Mouse (Mus musculus) embryonic facial prominence, embryonic 11.5 days (tissue): ENCODE measurements around the gene Ccdc141. TPM values are rescaled to one million over a fixed set of nuclear protein-coding genes. Genes with fewer than 3 reads are reported as not detected.

Source experiments
- ATAC-seq: fragments of 200-750 bp; cut with Nextera tagmentation; replicated peaks from 2 replicates; pipeline ENCODE4 v1.8.0; 2017; ENCODE audit warnings: low read depth; ENCODE audit not compliant: insufficient number of reproducible peaks, low FRiP score, low TSS enrichment
- DNase-seq: peaks from one replicate; pipeline ENCODE4 v3.0.0-alpha.2; 2015; ENCODE audit warnings: low spot score
- H3K27ac ChIP-seq: fragments of 300-500 bp; sonication (generic); replicated peaks from 2 replicates; pipeline ENCODE4 v1.5.1; 2014; ENCODE audit warnings: mild to moderate bottlenecking, low read depth, low read length, control low read depth
- H3K27me3 ChIP-seq: fragments of 300-500 bp; sonication (generic); 2 replicates; pipeline ENCODE4 v1.6.1; 2014; ENCODE audit warnings: mild to moderate bottlenecking, low read length, moderate library complexity, mixed read lengths; ENCODE audit not compliant: control insufficient read depth, insufficient read depth
- H3K36me3 ChIP-seq: fragments of 300-500 bp; sonication (generic); replicated peaks from 2 replicates; pipeline ENCODE4 v1.6.1; 2014; ENCODE audit warnings: low read depth, mild to moderate bottlenecking, low read length, moderate library complexity, mixed read lengths; ENCODE audit not compliant: control insufficient read depth, insufficient read depth
- H3K4me1 ChIP-seq: fragments of 300-500 bp; sonication (generic); 2 replicates; pipeline ENCODE4 v1.6.1; 2014; ENCODE audit warnings: low read length, mixed read lengths; ENCODE audit not compliant: control insufficient read depth, insufficient read depth
- H3K4me2 ChIP-seq: fragments of 300-500 bp; sonication (generic); 2 replicates; pipeline ENCODE4 v1.6.1; 2014; ENCODE audit warnings: low read depth, mild to moderate bottlenecking, control low read depth, low read length, moderate library complexity
- H3K4me3 ChIP-seq: fragments of 300-500 bp; sonication (generic); 2 replicates; pipeline ENCODE4 v1.5.1; 2014; ENCODE audit warnings: low read depth, low read length, control low read depth
- H3K9ac ChIP-seq: fragments of 300-500 bp; sonication (generic); replicated peaks from 2 replicates; pipeline ENCODE4 v1.6.1; 2014; ENCODE audit warnings: mild to moderate bottlenecking, control low read depth, low read length
- H3K9me3 ChIP-seq: fragments of 300-500 bp; sonication (generic); replicated peaks from 2 replicates; pipeline ENCODE4 v1.6.1; 2016; ENCODE audit warnings: mild to moderate bottlenecking, low read length, inconsistent platforms, mixed read lengths; ENCODE audit not compliant: control insufficient read depth
- WGBS: fragments of 180-500 bp; shearing (Covaris S2); extraction: QIAGEN DNeasy Blood & Tissue Kit; methylation state at CpG from one replicate; pipeline ENCODE4 v1.1.7; 2014; 5-methylcytosine and 5-hydroxymethylcytosine counted together
- polyA plus RNA-seq: library from polyadenylated mRNA; unstranded; fragments of >200 nt; fragmentation: Nextera tagmentation; extraction: Ambion mirVana; gene quantifications from 2 replicates; pipeline ENCODE4 v1.2.1, GENCODE M21; 2014

Ccdc141 gene
- polyA plus RNA-seq, 1 experiment from 2014 or later, result 5.6 TPM

- no peaks in the 10 kb centered on the region for H3K36me3 ChIP-seq
- H3K9ac ChIP-seq, result no peak overlapping the region
- H3K4me1 ChIP-seq, result no peaks in the 10 kb centered on the region
- H3K9me3 ChIP-seq, result no peaks in the 10 kb centered on the region
- ATAC-seq (no peak), DNase-seq (peak; percentile 12)
- H3K4me3 ChIP-seq, result no peak overlapping the region
- no peak overlapping the region for H3K27ac ChIP-seq
- H3K27me3 ChIP-seq, result no peaks in the 10 kb centered on the region
- H3K4me2 ChIP-seq, result no peak overlapping the region
- WGBS, result 77% methylated on average over 1 of the region's 1 CpGs
Observed at GRCm38 (mm10) chr2:77126939-77127338, 43.5 kb downstream of the Ccdc141 start.

- no peaks in the 10 kb centered on the region for H3K36me3 ChIP-seq
Observed at GRCm38 (mm10) chr2:77118102-77118501, 52.3 kb downstream of the Ccdc141 start.

GRCm38 (mm10) chr2:77114335-77114734 lies 56.1 kb downstream of the Ccdc141 start:
- H3K27ac ChIP-seq, result no peak overlapping the region
- no peak overlapping the region for H3K4me3 ChIP-seq
- no peak overlapping the region for H3K4me2 ChIP-seq
- no peaks in the 10 kb centered on the region for H3K4me1 ChIP-seq
- H3K9me3 ChIP-seq, result no peaks in the 10 kb centered on the region
- no peak overlapping the region for H3K9ac ChIP-seq
- H3K36me3 ChIP-seq, result no peaks in the 10 kb centered on the region
- H3K27me3 ChIP-seq, result no peaks in the 10 kb centered on the region
- WGBS, result 44% methylated on average over 2 of the region's 2 CpGs
- DNase-seq (no peak), ATAC-seq (no peak)

More at GRCm38 (mm10) chr2:77118102-77118501, 52.3 kb downstream of the Ccdc141 start:
- ATAC-seq (no peak), DNase-seq (no peak)
- H3K4me2 ChIP-seq, result no peak overlapping the region
- no peaks in the 10 kb centered on the region for H3K4me1 ChIP-seq
- no peak overlapping the region for H3K27ac ChIP-seq
- no peak overlapping the region for H3K9ac ChIP-seq
- 79% methylated on average over 6 of the region's 6 CpGs for WGBS
- no peaks in the 10 kb centered on the region for H3K9me3 ChIP-seq
- H3K4me3 ChIP-seq, result no peak overlapping the region
- H3K27me3 ChIP-seq, result no peaks in the 10 kb centered on the region

GRCm38 (mm10) chr2:77113867-77114266 lies 56.6 kb downstream of the Ccdc141 start:
- Histone ChIP-seq H3K9ac (no peak overlapping the region), H3K36me3 (no peaks in the 10 kb centered on the region), H3K9me3 (no peaks in the 10 kb centered on the region), H3K27ac (no peak overlapping the region), H3K4me1 (no peaks in the 10 kb centered on the region), H3K4me3 (no peak overlapping the region), H3K27me3 (no peaks in the 10 kb centered on the region), H3K4me2 (no peak overlapping the region)
- no peak for ATAC-seq
- 86% methylated on average over 8 of the region's 8 CpGs for WGBS
- DNase-seq, result no peak

GRCm38 (mm10) chr2:77113026-77113425 lies 57.4 kb downstream of the Ccdc141 start:
- DNase-seq (no peak), ATAC-seq (no peak)
- Histone ChIP-seq H3K4me1 (no peaks in the 10 kb centered on the region), H3K9me3 (no peaks in the 10 kb centered on the region), H3K4me2 (no peak overlapping the region), H3K9ac (no peak overlapping the region), H3K36me3 (no peaks in the 10 kb centered on the region), H3K27ac (no peak overlapping the region), H3K4me3 (no peak overlapping the region), H3K27me3 (no peaks in the 10 kb centered on the region)
- 86% methylated on average over 5 of the region's 5 CpGs for WGBS

- no peak overlapping the region for H3K27ac ChIP-seq
- ATAC-seq (no peak), DNase-seq (no peak)
- no peaks in the 10 kb centered on the region for H3K36me3 ChIP-seq
- no peaks in the 10 kb centered on the region for H3K9me3 ChIP-seq
- 83% methylated on average over 2 of the region's 2 CpGs for WGBS
- no peak overlapping the region for H3K4me2 ChIP-seq
- no peak overlapping the region for H3K9ac ChIP-seq
- H3K4me3 ChIP-seq, result no peak overlapping the region
- H3K27me3 ChIP-seq, result no peaks in the 10 kb centered on the region
- no peaks in the 10 kb centered on the region for H3K4me1 ChIP-seq
Observed at GRCm38 (mm10) chr2:77111095-77111494, 59.3 kb downstream of the Ccdc141 start.

- no peak for DNase-seq
- Histone ChIP-seq H3K4me1 (no peaks in the 10 kb centered on the region), H3K9ac (no peak overlapping the region), H3K9me3 (no peaks in the 10 kb centered on the region), H3K27me3 (no peaks in the 10 kb centered on the region), H3K4me2 (no peak overlapping the region), H3K36me3 (no peaks in the 10 kb centered on the region), H3K27ac (no peak overlapping the region), H3K4me3 (no peak overlapping the region)
- WGBS, result 79% methylated on average over 4 of the region's 4 CpGs
- ATAC-seq, result no peak
Observed at GRCm38 (mm10) chr2:77110365-77110764, 60.1 kb downstream of the Ccdc141 start.

- H3K36me3 ChIP-seq, result no peaks in the 10 kb centered on the region
- no peak overlapping the region for H3K27ac ChIP-seq
- ATAC-seq, result no peak
- H3K9ac ChIP-seq, result no peak overlapping the region
- WGBS, result 92% methylated on average over 8 of the region's 8 CpGs
- no peak for DNase-seq
- no peak overlapping the region for H3K4me3 ChIP-seq
- no peak overlapping the region for H3K4me2 ChIP-seq
- H3K4me1 ChIP-seq, result no peaks in the 10 kb centered on the region
- no peaks in the 10 kb centered on the region for H3K9me3 ChIP-seq
- H3K27me3 ChIP-seq, result no peaks in the 10 kb centered on the region
Observed at GRCm38 (mm10) chr2:77109506-77110123, 60.8 kb downstream of the Ccdc141 start.
